ENCODE assay signal across 14 mouse cellular contexts in the genomic region with DNA sequence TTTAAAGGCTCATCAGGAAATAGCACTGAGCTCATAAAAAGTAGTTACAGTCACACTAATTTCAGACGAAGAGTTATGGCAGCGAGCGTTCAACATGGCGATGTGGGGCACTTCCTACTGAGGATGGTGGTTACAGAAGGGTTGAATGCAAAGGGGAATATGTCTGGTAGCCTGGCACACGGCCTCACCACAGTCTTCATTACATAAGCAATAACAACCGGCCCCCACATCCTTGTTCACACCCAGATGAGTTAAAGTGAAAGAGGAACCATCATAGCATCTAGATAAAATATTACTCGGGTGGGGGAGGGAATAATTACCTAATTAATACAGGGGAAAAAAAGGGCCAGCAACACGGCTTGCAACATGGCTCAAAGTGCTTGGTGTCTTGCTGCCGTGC. TPM values are rescaled to one million over a fixed set of nuclear protein-coding genes. Genes with fewer than 3 reads are reported as not detected.
DNase-seq lines count a peak whose midpoint lies in the region; ATAC-seq and TF ChIP-seq lines count a peak whose summit lies in the region.
"Had no signal": no experiment of that assay in that cellular context is flagged by ENCODE, and none has a peak within 500 bp of the region (broad histone marks: within the 10 kb centered on the region; RNA-seq: fewer than 3 reads in every experiment).

No protein-coding gene starts in this region.

- TF ChIP-seq CTCF in spleen, adult 2 months (IDR thresholded peaks at IDR 0.05; ENCODE audit: extremely low read depth, insufficient read depth, insufficient read length, insufficient replicate concordance), result no peak
- no peak for TF ChIP-seq CTCF in left cerebral cortex, adult 2 months (IDR thresholded peaks at IDR 0.05)

- 1% methylated on average over 9 of the region's 9 CpGs for WGBS in macrophage (ENCODE audit: missing documents)
- WGBS in spleen, adult 2 months, result 4% methylated on average over 9 of the region's 9 CpGs

- peaks cover 18% of the 10 kb centered on the region; the same call in 1 of the 2 replicates for H3K4me1 ChIP-seq in spleen, adult 2 months (ENCODE audit: control insufficient read depth, insufficient read depth, insufficient read length)
- H3K4me1 ChIP-seq: heart, embryonic 13.5 days had no signal

- H3K4me3 ChIP-seq in macrophage (ENCODE audit: inconsistent target), result no peak overlapping the region
- H3K4me3 ChIP-seq in spleen, adult 2 months (ENCODE audit: extremely low read depth, insufficient read depth, insufficient read length), result peak overlapping the region; percentile 10; the same call in 1 of the 2 replicates
- no peak overlapping the region for H3K4me3 ChIP-seq in left cerebral cortex, adult 2 months
- H3K4me3 ChIP-seq: heart, embryonic 13.5 days had no signal

- no peak for TF ChIP-seq POLR2A in spleen, adult 2 months (IDR thresholded peaks at IDR 0.05; ENCODE audit: low read depth, low read length)

- H3K27ac ChIP-seq in macrophage, result peak overlapping the region; percentile 89
- peak overlapping the region; percentile 90 for H3K27ac ChIP-seq in spleen, adult 2 months (ENCODE audit: insufficient read depth, low read length)
- no peak overlapping the region for H3K27ac ChIP-seq in left cerebral cortex, adult 2 months
- H3K27ac ChIP-seq: heart, embryonic 13.5 days; liver, embryonic 14.5 days; stomach, postnatal 0 days had no signal

- peak; percentile 97 for ATAC-seq in activated CD4-positive, CD25-positive, alpha-beta regulatory T cell, adult 4 months

- H3K27me3 ChIP-seq in spleen, adult 2 months (ENCODE audit: control insufficient read depth, insufficient read depth, low read length), result no peaks in the 10 kb centered on the region

- peak; percentile 29 to 41 for DNase-seq in lung, adult 18-20 months
- DNase-seq in lung, postnatal 10 days, result no peak
- DNase-seq in spleen, adult 2 months (ENCODE audit: low read depth in 1 of 2, low spot score in 2 of 2), result peak; percentile 54 to 90
- DNase-seq in left cerebral cortex, adult 2 months (ENCODE audit: extremely low spot score in 1 of 2, low spot score in 2 of 2), result no peak
- no peak for DNase-seq in left cerebral cortex, postnatal 10 days (ENCODE audit: extremely low spot score in 1 of 2, low spot score in 2 of 2)
- no peak for DNase-seq in right cerebral cortex, adult 2 months (ENCODE audit: low spot score in 2 of 2)
- DNase-seq: adrenal gland, postnatal 25 days; cerebellum, postnatal 36 days; kidney, adult 11 months had no signal

- no peaks in the 10 kb centered on the region for H3K79me2 ChIP-seq in macrophage (ENCODE audit: inconsistent target)

- intact Hi-C loops in left cerebral cortex, adult 2 months (cut with DNase I), result no loop called here
- intact Hi-C loops in left cerebral cortex, postnatal 10 days (cut with DNase I), result no loop called here

- no peaks in the 10 kb centered on the region for H3K36me3 ChIP-seq in macrophage (ENCODE audit: inconsistent target)
- no peaks in the 10 kb centered on the region for H3K36me3 ChIP-seq in spleen, adult 2 months (ENCODE audit: control insufficient read depth, insufficient read depth, low read length)
- H3K36me3 ChIP-seq: heart, embryonic 13.5 days had no signal

RNA-seq across cellular contexts. Expression of a gene that starts 20.2 kb away (rescaled TPM):
- polyA plus RNA-seq in activated CD4-positive, CD25-positive, alpha-beta regulatory T cell, adult 4 months (2017; shearing (Covaris generic)), result 100 to 1,000 TPM; 286 to 321 TPM
- 100 to 1,000 TPM in 4 of 26 experiments, 10 to 100 TPM in 22; 50.1 to 117 (median 79.7) TPM for total RNA-seq in macrophage (2018; cell fraction: chromatin; rRNA removed)
- 100 to 1,000 TPM; 114 to 154 (median 137) TPM for total RNA-seq in macrophage (2018; cell fraction: cytosol; rRNA removed)
- total RNA-seq in macrophage (2018; cell fraction: nucleus; rRNA removed), result 100 to 1,000 TPM in 19 of 26 experiments, 10 to 100 TPM in 7; 83.4 to 166 (median 117) TPM
- polyA plus RNA-seq in macrophage (2018), result 72.7 to 141 TPM (median 127 TPM) in 3 replicates
- 55.8 and 58.5 TPM in 2 replicates for polyA plus RNA-seq in spleen, adult 2 months (2012; rRNA removed)
- 100 to 1,000 TPM; 122 to 126 TPM for total RNA-seq in left cerebral cortex, adult 2 months (2021)
- 100 to 1,000 TPM; 180 to 182 TPM for total RNA-seq in left cerebral cortex, postnatal 10 days (2021)

RNA-seq across cellular contexts. Expression of a gene that starts 53.0 kb away (rescaled TPM):
- 1 to 10 TPM; 2.4 to 3.7 TPM for polyA plus RNA-seq in activated CD4-positive, CD25-positive, alpha-beta regulatory T cell, adult 4 months (2017; shearing (Covaris generic))
- total RNA-seq in macrophage (2018; cell fraction: chromatin; rRNA removed), result 1 to 10 TPM in 17 of 26 experiments, under 1 TPM in 4, not detected in 5; 0.52 to 7.9 (median 2.6) TPM
- total RNA-seq in macrophage (2018; cell fraction: cytosol; rRNA removed), result 1 to 10 TPM in 8 of 26 experiments, under 1 TPM in 18; 0.29 to 2.3 (median 0.84) TPM
- 1 to 10 TPM in 14 of 26 experiments, under 1 TPM in 7, not detected in 5; 0.36 to 8.8 (median 1.4) TPM for total RNA-seq in macrophage (2018; cell fraction: nucleus; rRNA removed)
- 0.29 to 3.3 TPM (median 1.0 TPM) in 3 replicates for polyA plus RNA-seq in macrophage (2018)
- polyA plus RNA-seq in spleen, adult 2 months (2012; rRNA removed), result 0.42 and 0.48 TPM in 2 replicates
- 10 to 100 TPM; 25.8 to 27.2 TPM for total RNA-seq in left cerebral cortex, adult 2 months (2021)
- total RNA-seq in left cerebral cortex, postnatal 10 days (2021), result 10 to 100 TPM; 22.1 to 25.0 TPM

RNA-seq across cellular contexts. Expression of a gene that starts 58.5 kb away (rescaled TPM):
- polyA plus RNA-seq in activated CD4-positive, CD25-positive, alpha-beta regulatory T cell, adult 4 months (2017; shearing (Covaris generic)), result 100 to 1,000 TPM; 601 to 656 TPM
- total RNA-seq in macrophage (2018; cell fraction: chromatin; rRNA removed), result 10 to 100 TPM in 23 of 26 experiments, 1 to 10 TPM in 3; 8.1 to 84.4 (median 24.2) TPM
- total RNA-seq in macrophage (2018; cell fraction: cytosol; rRNA removed), result 100 to 1,000 TPM; 354 to 532 (median 434) TPM
- total RNA-seq in macrophage (2018; cell fraction: nucleus; rRNA removed), result 100 to 1,000 TPM in 15 of 26 experiments, 10 to 100 TPM in 11; 45.3 to 183 (median 105) TPM
- 231 to 631 TPM (median 515 TPM) in 3 replicates for polyA plus RNA-seq in macrophage (2018)
- 164 and 168 TPM in 2 replicates for polyA plus RNA-seq in spleen, adult 2 months (2012; rRNA removed)
- total RNA-seq in left cerebral cortex, adult 2 months (2021), result 100 to 1,000 TPM; 234 to 245 TPM
- 100 to 1,000 TPM; 326 to 345 TPM for total RNA-seq in left cerebral cortex, postnatal 10 days (2021)

Comparison
In these comparisons a context has a peak if more than half of its experiments do, and no peak if none do; other contexts are left out.
1. DNase-seq: peak in lung, adult 18-20 months (2 of 2) and spleen, adult 2 months (2 of 2); none in lung, postnatal 10 days (single experiment), left cerebral cortex, adult 2 months (0 of 2), left cerebral cortex, postnatal 10 days (0 of 2) and right cerebral cortex, adult 2 months (0 of 2).